ENCODE assay signal across 22 mouse cellular contexts in the genomic region with DNA sequence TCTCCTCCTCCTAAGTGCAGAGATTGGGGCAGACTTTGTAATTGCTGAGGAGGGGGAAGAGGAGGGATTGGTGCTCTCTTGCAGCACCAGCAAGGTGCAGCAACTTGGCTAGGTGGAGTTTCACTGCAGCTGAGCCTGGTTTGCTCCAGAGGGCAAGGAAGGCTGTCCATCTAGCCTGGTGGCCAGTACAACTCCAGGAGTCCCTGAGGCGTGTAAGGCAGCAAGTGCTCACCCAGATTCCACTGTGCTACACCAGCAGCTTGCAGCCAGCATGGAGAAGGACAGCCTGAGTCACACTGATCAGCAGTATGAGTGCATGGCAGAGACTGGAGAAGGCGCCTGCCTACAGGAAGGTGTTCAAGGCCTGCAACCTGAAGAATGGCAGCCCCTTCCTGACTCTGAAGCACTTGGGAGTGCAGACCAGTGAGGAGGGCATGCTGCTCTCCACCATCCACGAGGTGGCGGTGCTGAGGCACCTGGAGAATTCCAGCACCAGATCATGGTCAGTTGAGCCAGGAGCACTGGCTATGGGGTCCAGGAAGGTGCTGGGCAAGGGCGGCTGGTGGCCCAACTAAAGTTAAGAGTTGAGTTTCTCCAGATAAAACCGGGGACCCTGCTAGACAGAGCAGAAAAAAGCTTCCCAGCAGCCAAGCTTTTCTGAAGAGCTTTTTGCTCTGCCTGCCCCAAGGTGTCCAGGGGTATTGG. TPM values are rescaled to one million over a fixed set of nuclear protein-coding genes. Genes with fewer than 3 reads are reported as not detected.
"Had no signal": no experiment of that assay in that cellular context is flagged by ENCODE, and none has a peak within 500 bp of the region (broad histone marks: within the 10 kb centered on the region; RNA-seq: fewer than 3 reads in every experiment).

No protein-coding gene starts in this region.

RNA-seq across cellular contexts. Expression of gene Gm8126, which starts 7.7 kb away (rescaled TPM):
- total RNA-seq: layer of hippocampus, adult 18-20 months; left cerebral cortex, postnatal 10 days; midbrain, postnatal 0 days had no signal
- polyA plus RNA-seq: intestine, embryonic 15.5 days; kidney, embryonic 16.5 days; limb, embryonic 12.5 days; limb, embryonic 15.5 days; liver, embryonic 11.5 days; liver, embryonic 14.5 days; liver, postnatal 0 days; lung, embryonic 15.5 days; midbrain, embryonic 10.5 days; midbrain, embryonic 14.5 days; midbrain, postnatal 0 days; neural tube, embryonic 11.5 days; neural tube, embryonic 14.5 days; small intestine, adult 2 months; spleen, adult 2 months; stomach, embryonic 16.5 days; urinary bladder, adult 2 months had no signal

RNA-seq across cellular contexts. Expression of gene Gm8122, which starts 15.6 kb away (rescaled TPM):
- total RNA-seq: layer of hippocampus, adult 18-20 months; layer of hippocampus, postnatal 25 days; left cerebral cortex, adult 18-20 months; left cerebral cortex, postnatal 10 days; left cerebral cortex, postnatal 36 days; midbrain, postnatal 0 days had no signal
- polyA plus RNA-seq: intestine, embryonic 15.5 days; kidney, embryonic 16.5 days; limb, embryonic 12.5 days; limb, embryonic 15.5 days; liver, embryonic 11.5 days; liver, embryonic 14.5 days; liver, postnatal 0 days; lung, embryonic 15.5 days; midbrain, embryonic 10.5 days; midbrain, embryonic 14.5 days; midbrain, postnatal 0 days; neural tube, embryonic 11.5 days; neural tube, embryonic 14.5 days; small intestine, adult 2 months; spleen, adult 2 months; stomach, embryonic 16.5 days; urinary bladder, adult 2 months had no signal

RNA-seq across cellular contexts. Expression of gene Gm9732, which starts 24.1 kb away (rescaled TPM):
- total RNA-seq: layer of hippocampus, adult 18-20 months; layer of hippocampus, postnatal 25 days; left cerebral cortex, postnatal 10 days; left cerebral cortex, postnatal 36 days; midbrain, postnatal 0 days had no signal
- polyA plus RNA-seq: intestine, embryonic 15.5 days; kidney, embryonic 16.5 days; limb, embryonic 12.5 days; limb, embryonic 15.5 days; liver, embryonic 11.5 days; liver, embryonic 14.5 days; liver, postnatal 0 days; lung, embryonic 15.5 days; midbrain, embryonic 10.5 days; midbrain, embryonic 14.5 days; midbrain, postnatal 0 days; neural tube, embryonic 11.5 days; small intestine, adult 2 months; spleen, adult 2 months; stomach, embryonic 16.5 days; urinary bladder, adult 2 months had no signal

RNA-seq across cellular contexts. Expression of gene Gm8127, which starts 42.9 kb away (rescaled TPM):
- total RNA-seq: layer of hippocampus, adult 18-20 months; layer of hippocampus, postnatal 25 days; left cerebral cortex, adult 18-20 months; left cerebral cortex, postnatal 10 days; left cerebral cortex, postnatal 36 days; midbrain, postnatal 0 days had no signal
- polyA plus RNA-seq: intestine, embryonic 15.5 days; kidney, embryonic 16.5 days; limb, embryonic 12.5 days; limb, embryonic 15.5 days; liver, embryonic 11.5 days; liver, embryonic 14.5 days; liver, postnatal 0 days; lung, embryonic 15.5 days; midbrain, embryonic 10.5 days; midbrain, embryonic 14.5 days; midbrain, postnatal 0 days; neural tube, embryonic 11.5 days; neural tube, embryonic 14.5 days; small intestine, adult 2 months; spleen, adult 2 months; stomach, embryonic 16.5 days; urinary bladder, adult 2 months had no signal
